Mouse (Mus musculus): ENCODE measurements at regions not wholly inside any gene's neighbourhood (a gene's known extent, or its start where the extent isn't known, plus 50 kb on each side); places are given as distances from the start of the nearest gene placed in this dataset.

GRCm38 (mm10) chr7:115025803-115026202 is 282.3 kb downstream of the Insc start:
- no peak for DNase-seq
- no peaks in the 10 kb centered on the region for H3K36me3 ChIP-seq (ENCODE audit: control insufficient read depth, insufficient read depth, low read length)
- no peak for TF ChIP-seq CTCF (IDR thresholded peaks at IDR 0.05; ENCODE audit: borderline replicate concordance, control insufficient read depth, extremely low read depth, insufficient read depth, low read length, poor library complexity)
- no peak for TF ChIP-seq POLR2A (IDR thresholded peaks at IDR 0.05; ENCODE audit: control insufficient read depth, extremely low read depth, insufficient read depth, low read length, poor library complexity)
- H3K4me1 ChIP-seq (replicated peaks; ENCODE audit: control insufficient read depth, insufficient read depth, low read length) = no peaks in the 10 kb centered on the region
- H3K27ac ChIP-seq (ENCODE audit: control insufficient read depth, insufficient read depth, low read length) = no peak overlapping the region
- 20% methylated on average over 2 of the region's 2 CpGs for WGBS
- H3K4me3 ChIP-seq (ENCODE audit: control insufficient read depth, insufficient read depth, low read length) = no peak overlapping the region
- no peaks in the 10 kb centered on the region for H3K27me3 ChIP-seq (ENCODE audit: control insufficient read depth, insufficient read depth, low read length)

DNA sequence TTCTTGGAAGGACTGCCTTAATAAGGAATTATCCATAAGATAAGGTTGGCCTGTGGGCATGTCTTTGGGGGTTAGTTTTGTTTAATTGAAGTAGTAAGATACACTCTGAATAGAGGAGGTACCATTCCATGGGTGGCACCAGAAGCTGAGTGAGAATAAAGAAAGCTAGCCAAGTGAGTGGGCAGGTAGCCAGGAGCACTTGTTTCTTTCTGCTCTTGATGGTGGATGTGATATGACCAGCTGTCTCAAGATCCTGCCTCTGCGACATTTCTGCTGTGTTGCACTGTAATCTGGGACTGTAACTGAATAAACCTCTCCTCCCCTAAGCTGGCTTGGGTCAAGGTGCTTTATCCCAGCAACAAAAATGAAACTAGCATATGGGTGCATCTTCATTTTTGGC is 284.2 kb downstream of the Insc start:
- H3K27ac ChIP-seq (ENCODE audit: control insufficient read depth, insufficient read depth, low read length) = no peak overlapping the region
- H3K4me1 ChIP-seq (replicated peaks; ENCODE audit: control insufficient read depth, insufficient read depth, low read length) = no peaks in the 10 kb centered on the region
- TF ChIP-seq CTCF (IDR thresholded peaks at IDR 0.05; ENCODE audit: borderline replicate concordance, control insufficient read depth, extremely low read depth, insufficient read depth, low read length, poor library complexity) (no peak), POLR2A (IDR thresholded peaks at IDR 0.05; ENCODE audit: control insufficient read depth, extremely low read depth, insufficient read depth, low read length, poor library complexity) (no peak)
- H3K27me3 ChIP-seq (ENCODE audit: control insufficient read depth, insufficient read depth, low read length) = no peaks in the 10 kb centered on the region
- no peaks in the 10 kb centered on the region for H3K36me3 ChIP-seq (ENCODE audit: control insufficient read depth, insufficient read depth, low read length)
- no peak overlapping the region for H3K4me3 ChIP-seq (ENCODE audit: control insufficient read depth, insufficient read depth, low read length)
- DNase-seq = no peak
- 82% methylated on average over 1 of the region's 1 CpGs for WGBS

- TF ChIP-seq CTCF (IDR thresholded peaks at IDR 0.05; ENCODE audit: borderline replicate concordance, control insufficient read depth, extremely low read depth, insufficient read depth, low read length, poor library complexity) (no peak), POLR2A (IDR thresholded peaks at IDR 0.05; ENCODE audit: control insufficient read depth, extremely low read depth, insufficient read depth, low read length, poor library complexity) (no peak)
- no peak for DNase-seq
- Histone ChIP-seq H3K4me1 (replicated peaks; ENCODE audit: control insufficient read depth, insufficient read depth, low read length) (no peaks in the 10 kb centered on the region), H3K27me3 (ENCODE audit: control insufficient read depth, insufficient read depth, low read length) (no peaks in the 10 kb centered on the region), H3K4me3 (ENCODE audit: control insufficient read depth, insufficient read depth, low read length) (no peak overlapping the region), H3K36me3 (ENCODE audit: control insufficient read depth, insufficient read depth, low read length) (no peaks in the 10 kb centered on the region), H3K27ac (ENCODE audit: control insufficient read depth, insufficient read depth, low read length) (no peak overlapping the region)
- 16% methylated on average over 4 of the region's 4 CpGs for WGBS
Observed at GRCm38 (mm10) chr7:115033987-115034386, 290.5 kb downstream of the Insc start.

- Histone ChIP-seq H3K27ac (ENCODE audit: control insufficient read depth, insufficient read depth, low read length) (no peak overlapping the region), H3K4me1 (replicated peaks; ENCODE audit: control insufficient read depth, insufficient read depth, low read length) (peaks cover 14% of the 10 kb centered on the region), H3K36me3 (ENCODE audit: control insufficient read depth, insufficient read depth, low read length) (no peaks in the 10 kb centered on the region), H3K4me3 (ENCODE audit: control insufficient read depth, insufficient read depth, low read length) (no peak overlapping the region), H3K27me3 (ENCODE audit: control insufficient read depth, insufficient read depth, low read length) (no peaks in the 10 kb centered on the region)
- TF ChIP-seq CTCF (IDR thresholded peaks at IDR 0.05; ENCODE audit: borderline replicate concordance, control insufficient read depth, extremely low read depth, insufficient read depth, low read length, poor library complexity) (no peak), POLR2A (IDR thresholded peaks at IDR 0.05; ENCODE audit: control insufficient read depth, extremely low read depth, insufficient read depth, low read length, poor library complexity) (no peak)
- DNase-seq = no peak
Observed at GRCm38 (mm10) chr7:115055527-115055926, 312.0 kb downstream of the Insc start.

- H3K36me3 ChIP-seq (ENCODE audit: control insufficient read depth, insufficient read depth, low read length) = no peaks in the 10 kb centered on the region
- H3K4me3 ChIP-seq (ENCODE audit: control insufficient read depth, insufficient read depth, low read length) = no peak overlapping the region
- H3K4me1 ChIP-seq (replicated peaks; ENCODE audit: control insufficient read depth, insufficient read depth, low read length) = peaks cover 14% of the 10 kb centered on the region
- no peak overlapping the region for H3K27ac ChIP-seq (ENCODE audit: control insufficient read depth, insufficient read depth, low read length)
- no peaks in the 10 kb centered on the region for H3K27me3 ChIP-seq (ENCODE audit: control insufficient read depth, insufficient read depth, low read length)
- DNase-seq = no peak
- TF ChIP-seq POLR2A (IDR thresholded peaks at IDR 0.05; ENCODE audit: control insufficient read depth, extremely low read depth, insufficient read depth, low read length, poor library complexity) (no peak), CTCF (IDR thresholded peaks at IDR 0.05; ENCODE audit: borderline replicate concordance, control insufficient read depth, extremely low read depth, insufficient read depth, low read length, poor library complexity) (no peak)
- WGBS = 68% methylated on average over 3 of the region's 3 CpGs
Observed at GRCm38 (mm10) chr7:115056992-115057645, 313.6 kb downstream of the Insc start.

- no peak for TF ChIP-seq POLR2A (IDR thresholded peaks at IDR 0.05; ENCODE audit: control insufficient read depth, extremely low read depth, insufficient read depth, low read length, poor library complexity)
- TF ChIP-seq CTCF (IDR thresholded peaks at IDR 0.05; ENCODE audit: borderline replicate concordance, control insufficient read depth, extremely low read depth, insufficient read depth, low read length, poor library complexity) = no peak
- no peak overlapping the region for H3K27ac ChIP-seq (ENCODE audit: control insufficient read depth, insufficient read depth, low read length)
- DNase-seq = no peak
- H3K4me1 ChIP-seq (replicated peaks; ENCODE audit: control insufficient read depth, insufficient read depth, low read length) = peaks cover 16% of the 10 kb centered on the region
- H3K36me3 ChIP-seq (ENCODE audit: control insufficient read depth, insufficient read depth, low read length) = no peaks in the 10 kb centered on the region
- WGBS = 48% methylated on average over 3 of the region's 3 CpGs
- no peak overlapping the region for H3K4me3 ChIP-seq (ENCODE audit: control insufficient read depth, insufficient read depth, low read length)
- no peaks in the 10 kb centered on the region for H3K27me3 ChIP-seq (ENCODE audit: control insufficient read depth, insufficient read depth, low read length)
Observed at GRCm38 (mm10) chr7:115057736-115058135, 314.2 kb downstream of the Insc start.

DNA sequence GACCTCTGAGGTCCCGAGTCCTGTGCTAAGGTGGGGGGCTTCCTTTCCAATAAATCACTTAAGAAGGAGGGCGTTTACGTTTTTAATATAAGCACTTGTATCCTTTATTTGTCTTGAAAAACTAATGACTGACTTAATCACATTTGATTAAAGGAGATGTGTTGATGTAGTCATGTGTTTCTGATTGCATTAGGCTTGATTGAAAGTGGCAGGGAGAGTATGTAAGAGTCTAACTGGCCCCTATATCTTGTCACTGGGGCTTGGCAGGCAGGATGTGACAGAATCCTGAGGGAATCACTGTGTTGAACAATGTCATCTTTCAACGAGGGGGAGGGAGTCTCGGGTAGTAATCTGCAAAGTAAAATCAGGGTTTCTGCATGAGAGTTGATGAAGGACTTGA is 316.7 kb downstream of the Insc start:
- DNase-seq = no peak
- TF ChIP-seq POLR2A (IDR thresholded peaks at IDR 0.05; ENCODE audit: control insufficient read depth, extremely low read depth, insufficient read depth, low read length, poor library complexity) (no peak), CTCF (IDR thresholded peaks at IDR 0.05; ENCODE audit: borderline replicate concordance, control insufficient read depth, extremely low read depth, insufficient read depth, low read length, poor library complexity) (no peak)
- Histone ChIP-seq H3K27ac (ENCODE audit: control insufficient read depth, insufficient read depth, low read length) (no peak overlapping the region), H3K36me3 (ENCODE audit: control insufficient read depth, insufficient read depth, low read length) (no peaks in the 10 kb centered on the region), H3K4me3 (ENCODE audit: control insufficient read depth, insufficient read depth, low read length) (no peak overlapping the region), H3K27me3 (ENCODE audit: control insufficient read depth, insufficient read depth, low read length) (no peaks in the 10 kb centered on the region), H3K4me1 (replicated peaks; ENCODE audit: control insufficient read depth, insufficient read depth, low read length) (peaks cover 18% of the 10 kb centered on the region)
- WGBS = 90% methylated on average over 5 of the region's 5 CpGs
